Mouse (Mus musculus): Measurements from ENCODE around the gene Ptpn23.

DNA sequence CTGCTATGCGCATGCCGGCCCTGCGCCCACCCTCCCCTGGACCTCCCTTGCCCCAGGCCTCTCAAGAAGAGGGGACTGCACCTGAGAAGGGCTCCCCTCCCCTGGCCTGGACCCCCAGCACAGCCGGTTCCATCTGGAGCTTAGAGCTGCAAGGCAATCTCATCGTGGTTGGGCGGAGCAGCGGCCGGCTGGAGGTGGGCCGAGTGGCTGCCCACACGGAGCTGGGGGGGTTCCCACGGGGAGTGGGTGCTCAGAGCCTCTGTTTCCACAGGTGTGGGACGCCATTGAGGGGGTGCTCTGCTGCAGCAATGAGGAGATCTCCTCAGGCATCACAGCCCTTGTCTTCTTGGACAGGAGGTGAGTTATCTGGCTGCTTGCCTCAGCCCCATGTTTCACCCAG is 26.7 kb downstream of the Ptpn23 start:
- TF ChIP-seq FLI1 (IDR thresholded peaks at IDR 0.05; ENCODE audit: low read length) (no peak), GATA1 (IDR thresholded peaks at IDR 0.05; ENCODE audit: borderline replicate concordance, low read length) (no peak)
